In genomic region chr4:132424765-132425164, GRCm38 (mm10) we compare ENCODE assay signal across 11 mouse cellular contexts. TPM values are rescaled to one million over a fixed set of nuclear protein-coding genes. Genes with fewer than 3 reads are reported as not detected.
DNase-seq lines count a peak whose midpoint lies in the region; ATAC-seq and TF ChIP-seq lines count a peak whose summit lies in the region.
"Had no signal": no experiment of that assay in that cellular context is flagged by ENCODE, and none has a peak within 500 bp of the region (broad histone marks: within the 10 kb centered on the region; RNA-seq: fewer than 3 reads in every experiment).

No protein-coding gene starts in this region.

- H3K4me3 ChIP-seq in kidney, embryonic 16.5 days (ENCODE audit: low read length), result no peak overlapping the region
- H3K4me3 ChIP-seq in forebrain, embryonic 10.5 days, result no peak overlapping the region
- H3K4me3 ChIP-seq: limb, embryonic 13.5 days had no signal

- ATAC-seq in kidney, embryonic 16.5 days (ENCODE audit: low FRiP score, low TSS enrichment), result no peak
- no peak for ATAC-seq in inflammation-experienced regulatory T-cells, adult 6 months

- no peaks in the 10 kb centered on the region for H3K36me3 ChIP-seq in kidney, embryonic 16.5 days (ENCODE audit: insufficient read depth, low read length)
- no peaks in the 10 kb centered on the region for H3K36me3 ChIP-seq in forebrain, embryonic 10.5 days (replicated peaks)
- H3K36me3 ChIP-seq: limb, embryonic 13.5 days had no signal

- no peak overlapping the region for H3K4me2 ChIP-seq in kidney, embryonic 16.5 days (replicated peaks; ENCODE audit: low read depth, low read length)
- H3K4me2 ChIP-seq: limb, embryonic 13.5 days had no signal

- peaks cover 14% of the 10 kb centered on the region for H3K4me1 ChIP-seq in kidney, embryonic 16.5 days (ENCODE audit: insufficient read depth, low read length)
- H3K4me1 ChIP-seq in forebrain, embryonic 10.5 days, result peaks cover 15% of the 10 kb centered on the region

- TF ChIP-seq POLR2A in brain, embryonic 14.5 days (IDR thresholded peaks at IDR 0.05; ENCODE audit: borderline replicate concordance, extremely low read depth, insufficient read depth, insufficient read length, poor library complexity, severe bottlenecking), result no peak

- DNase-seq in kidney, postnatal 10 days, result peak; percentile 29
- peak; percentile 32 for DNase-seq in 3T3-L1 (ENCODE audit: low read depth, low spot score)
- peak; percentile 34 to 43 for DNase-seq in B cell, adult 2 months
- DNase-seq in brain, embryonic 14.5 days (ENCODE audit: low read depth), result no peak
- no peak for DNase-seq in forebrain, embryonic 10.5 days (ENCODE audit: extremely low spot score, low spot score)
- DNase-seq in frontal cortex, postnatal 25 days (ENCODE audit: low spot score in 2 of 2), result no peak
- DNase-seq: embryo, embryonic 11 days; gastrocnemius, postnatal 14 days had no signal

- no peak overlapping the region for H3K27ac ChIP-seq in kidney, embryonic 16.5 days (ENCODE audit: low read length)
- no peak overlapping the region for H3K27ac ChIP-seq in forebrain, embryonic 10.5 days
- H3K27ac ChIP-seq: limb, embryonic 13.5 days had no signal

- H3K27me3 ChIP-seq in kidney, embryonic 16.5 days (ENCODE audit: insufficient read depth, low read length), result no peaks in the 10 kb centered on the region
- H3K27me3 ChIP-seq in forebrain, embryonic 10.5 days (ENCODE audit: poor library complexity, severe bottlenecking), result no peaks in the 10 kb centered on the region
- H3K27me3 ChIP-seq: limb, embryonic 13.5 days had no signal

- peak; percentile 15; the same call in 1 of the 2 replicates for TF ChIP-seq CTCF in brain, embryonic 14.5 days (IDR thresholded peaks at IDR 0.05; ENCODE audit: borderline replicate concordance, extremely low read depth, insufficient read depth, insufficient read length)

- no peak overlapping the region for H3K9ac ChIP-seq in kidney, embryonic 16.5 days (replicated peaks; ENCODE audit: low read length)
- H3K9ac ChIP-seq: limb, embryonic 13.5 days had no signal

- H3K9me3 ChIP-seq in kidney, embryonic 16.5 days (ENCODE audit: low read length), result no peaks in the 10 kb centered on the region
- H3K9me3 ChIP-seq in forebrain, embryonic 10.5 days, result no peaks in the 10 kb centered on the region
- H3K9me3 ChIP-seq: limb, embryonic 13.5 days had no signal

- 89% methylated on average over 5 of the region's 5 CpGs for WGBS in kidney, embryonic 16.5 days
- 95% methylated on average over 5 of the region's 5 CpGs for WGBS in forebrain, embryonic 10.5 days

RNA-seq across cellular contexts. Expression of gene Phactr4, which starts 2.5 kb away (rescaled TPM):
- 23.7 and 32.8 TPM in 2 replicates for polyA plus RNA-seq in kidney, embryonic 16.5 days (2015; fragmentation: Nextera tagmentation; extraction: Ambion mirVana)
- polyA plus RNA-seq in brain, embryonic 14.5 days (2012; rRNA removed), result 13.6 and 18.2 TPM in 2 replicates
- polyA plus RNA-seq in inflammation-experienced regulatory T-cells, adult 6 months (2017; shearing (Covaris generic)), result 1 to 10 TPM; 3.4 to 5.4 (median 5.3) TPM
- 22.5 and 24.7 TPM in 2 replicates for polyA plus RNA-seq in forebrain, embryonic 10.5 days (2016; fragmentation: Nextera tagmentation; extraction: Ambion mirVana)

RNA-seq across cellular contexts. Expression of gene Med18, which starts 39.0 kb away (rescaled TPM):
- polyA plus RNA-seq in kidney, embryonic 16.5 days (2015; fragmentation: Nextera tagmentation; extraction: Ambion mirVana), result 21.0 and 22.2 TPM in 2 replicates
- 5.8 and 8.3 TPM in 2 replicates for polyA plus RNA-seq in brain, embryonic 14.5 days (2012; rRNA removed)
- polyA plus RNA-seq in inflammation-experienced regulatory T-cells, adult 6 months (2017; shearing (Covaris generic)), result 10 to 100 TPM; 24.0 to 27.5 (median 27.4) TPM
- polyA plus RNA-seq in forebrain, embryonic 10.5 days (2016; fragmentation: Nextera tagmentation; extraction: Ambion mirVana), result 39.8 and 41.8 TPM in 2 replicates

Comparison
In these comparisons a context has a peak if more than half of its experiments do, and no peak if none do; other contexts are left out.
1. DNase-seq: peak in kidney, postnatal 10 days (single experiment), 3T3-L1 (single experiment) and B cell, adult 2 months (2 of 2); none in brain, embryonic 14.5 days (single experiment), forebrain, embryonic 10.5 days (single experiment) and frontal cortex, postnatal 25 days (0 of 2).